Mouse (Mus musculus) forebrain, postnatal 0 days (tissue): ENCODE measurements around the gene Dtx2. TPM values are rescaled to one million over a fixed set of nuclear protein-coding genes. Genes with fewer than 3 reads are reported as not detected.
A peak's percentile ranks its signal among the peaks of the same experiment; 100 is the strongest.

Source experiments
- ATAC-seq: fragments of 200-750 bp; cut with Nextera tagmentation; 2 replicates; pipeline ENCODE4 v1.8.0; 2017; ENCODE audit warnings: mild to moderate bottlenecking, moderate library complexity
- DNase-seq: peaks from one replicate; pipeline ENCODE4 v3.0.0-alpha.2; 2015
- H3K27ac ChIP-seq: fragments of 300-500 bp; sonication (generic); 2 replicates; pipeline ENCODE4 v1.5.1; 2014; ENCODE audit warnings: low read depth, mild to moderate bottlenecking, antibody characterized with exemption, low read length, moderate library complexity, mixed read lengths
- H3K27me3 ChIP-seq: fragments of 300-500 bp; sonication (generic); 2 replicates; pipeline ENCODE4 v1.6.1; 2014; ENCODE audit warnings: mild to moderate bottlenecking, low read length, mixed read lengths; ENCODE audit not compliant: insufficient read depth
- H3K36me3 ChIP-seq: fragments of 300-500 bp; sonication (generic); 2 replicates; pipeline ENCODE4 v1.6.1; 2014; ENCODE audit warnings: mild to moderate bottlenecking, moderate library complexity; ENCODE audit not compliant: insufficient read depth
- H3K4me1 ChIP-seq: fragments of 300-500 bp; sonication (generic); 2 replicates; pipeline ENCODE4 v1.6.1; 2014; ENCODE audit warnings: antibody characterized with exemption; ENCODE audit not compliant: insufficient read depth
- H3K4me2 ChIP-seq: fragments of 300-500 bp; sonication (generic); 2 replicates; pipeline ENCODE4 v1.6.1; 2014; ENCODE audit warnings: low read depth, mild to moderate bottlenecking, moderate library complexity
- H3K4me3 ChIP-seq: fragments of 300-500 bp; sonication (generic); 2 replicates; pipeline ENCODE4 v1.5.1; 2014; ENCODE audit warnings: low read depth, low read length, mixed read lengths
- H3K9ac ChIP-seq: fragments of 300-500 bp; sonication (generic); 2 replicates; pipeline ENCODE4 v1.6.1; 2014; ENCODE audit warnings: mild to moderate bottlenecking
- H3K9me3 ChIP-seq: fragments of 300-500 bp; sonication (generic); 2 replicates; pipeline ENCODE4 v1.6.1; 2016; ENCODE audit warnings: low read length
- CTCF ChIP-seq: sonication (generic); IDR thresholded peaks from 2 replicates; pipeline ENCODE4 v1.5.1; 2016; ENCODE audit warnings: antibody characterized with exemption, control low read depth, low read depth
- WGBS: fragments of 180-500 bp; shearing (Covaris S2); extraction: QIAGEN DNeasy Blood & Tissue Kit; methylation state at CpG from one replicate; pipeline ENCODE4 v1.1.7; 2014; 5-methylcytosine and 5-hydroxymethylcytosine counted together
- polyA plus RNA-seq: library from polyadenylated mRNA; unstranded; fragments of >200 nt; fragmentation: Nextera tagmentation; extraction: Ambion mirVana; gene quantifications from 2 replicates; pipeline ENCODE4 v1.2.1, GENCODE M21; 2015
- total RNA-seq: library from RNA; depleted of rRNA; stranded (reverse); fragments of >200 nt; gene quantifications from 2 replicates; pipeline ENCODE4 v1.2.3, GENCODE M21; 2014; rRNA removed

The Dtx2 gene
- total RNA-seq = 19.5 and 25.3 TPM in 2 replicates
- 17.6 and 20.0 TPM in 2 replicates for polyA plus RNA-seq

DNA sequence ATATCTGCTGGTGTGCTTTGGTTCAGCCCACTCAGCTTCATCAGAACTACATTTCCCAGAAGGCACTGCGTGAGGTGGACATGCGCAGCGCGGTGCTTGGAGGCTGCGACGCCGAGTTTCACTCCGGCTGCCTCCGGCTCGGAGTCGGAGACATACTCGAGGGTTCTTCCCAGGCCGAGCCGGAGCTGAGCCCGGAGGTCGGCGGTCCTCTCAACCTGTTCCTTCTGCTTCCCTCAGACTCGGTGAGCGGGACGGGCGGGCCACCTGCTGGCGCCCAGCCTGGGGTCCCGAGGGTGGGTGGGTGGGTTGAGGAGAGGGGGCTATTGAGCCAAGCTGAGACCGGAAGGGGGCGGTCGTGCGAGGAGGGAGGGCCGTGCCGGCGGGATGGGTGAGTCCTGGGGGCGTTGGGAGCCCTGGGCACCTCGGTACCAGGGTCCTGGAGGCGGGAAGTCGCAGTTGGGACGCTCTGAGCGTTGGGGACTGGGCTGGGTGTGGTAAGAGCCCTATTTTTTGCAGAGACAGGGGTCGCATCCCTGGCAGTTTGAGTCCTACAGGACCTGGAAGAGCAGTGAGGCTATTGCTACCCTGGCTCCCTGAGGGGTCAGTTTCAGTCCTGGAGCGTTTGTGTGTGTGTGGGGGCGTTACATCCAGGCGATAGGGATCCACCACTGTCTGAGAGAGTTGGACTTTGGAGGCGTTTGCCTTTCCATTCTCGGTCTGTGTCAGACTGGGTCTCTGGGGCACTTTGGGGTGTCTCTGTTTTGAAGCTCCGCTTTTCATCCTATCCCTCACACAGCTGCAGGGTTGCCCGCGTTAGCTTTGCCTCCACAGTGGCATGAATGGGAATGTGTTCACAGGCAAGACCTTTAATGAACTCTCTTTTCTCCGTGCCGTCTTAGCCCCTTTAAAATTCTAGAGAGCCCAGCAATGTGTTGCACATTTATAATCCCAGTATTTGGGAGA is at the start of gene Dtx2:
Dtx2 (plus strand) TSS at position 76 of the 963 bp plus-strand sequence.
- Histone ChIP-seq H3K27ac (peak within 1 kb of the TSS; percentile 91), H3K36me3 (peaks cover 29% of the 10 kb centered on the region), H3K4me1 (0 out of 2 replicates have a peak, but pooled peaks cover 6% of the 10 kb centered on the region), H3K4me2 (peak within 1 kb of the TSS; percentile 65), H3K4me3 (peak within 1 kb of the TSS; percentile 77), H3K9ac (peak within 1 kb of the TSS; percentile 81), H3K27me3 (no peaks in the 10 kb centered on the region), H3K9me3 (no peaks in the 10 kb centered on the region)
- ATAC-seq (peak; percentile 98), DNase-seq (peak; percentile 96)
- peak; percentile 50 for TF ChIP-seq CTCF
- WGBS = 1% methylated on average over 47 of the region's 47 CpGs

DNA sequence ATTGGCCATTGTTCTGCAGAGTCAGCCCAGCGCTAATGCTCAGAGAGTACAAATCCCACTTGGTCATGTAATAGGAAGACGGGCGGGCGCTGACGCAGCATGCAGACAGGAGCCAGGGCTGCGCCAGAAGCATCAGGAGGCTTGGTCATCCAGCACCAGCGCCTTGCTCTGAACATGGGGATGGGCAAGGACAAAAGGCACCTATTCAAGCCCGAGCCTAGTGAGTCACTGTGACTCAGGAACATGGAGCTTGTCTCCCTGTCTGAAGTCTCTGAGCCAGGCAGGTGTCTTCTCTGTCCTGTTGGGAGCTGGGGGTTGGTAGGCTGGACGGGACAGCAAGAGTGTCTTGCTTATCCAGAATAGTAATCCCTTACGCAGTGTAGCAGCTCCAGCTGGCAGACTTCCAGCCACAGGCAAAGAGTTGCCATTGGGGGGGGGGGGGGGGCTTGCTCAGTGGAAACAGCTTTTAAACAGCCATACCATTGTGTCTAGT is 48.6 kb upstream of the Dtx2 start:
- no peaks in the 10 kb centered on the region for H3K9me3 ChIP-seq
- ATAC-seq (peak; percentile 25; the same call in 1 of the 2 replicates), DNase-seq (peak; percentile 55)
- H3K9ac ChIP-seq = 0 out of 2 replicates have a peak overlapping the region, but pooled peaks have one; percentile 10
- H3K4me2 ChIP-seq = peak overlapping the region; percentile 6; the same call in 1 of the 2 replicates
- H3K4me3 ChIP-seq = no peak overlapping the region
- H3K27me3 ChIP-seq = no peaks in the 10 kb centered on the region
- H3K4me1 ChIP-seq = no peaks in the 10 kb centered on the region
- no peaks in the 10 kb centered on the region for H3K36me3 ChIP-seq
- no peak for TF ChIP-seq CTCF
- 47% methylated on average over 10 of the region's 10 CpGs for whole genome bisulfite sequencing
- no peak overlapping the region for H3K27ac ChIP-seq

DNA sequence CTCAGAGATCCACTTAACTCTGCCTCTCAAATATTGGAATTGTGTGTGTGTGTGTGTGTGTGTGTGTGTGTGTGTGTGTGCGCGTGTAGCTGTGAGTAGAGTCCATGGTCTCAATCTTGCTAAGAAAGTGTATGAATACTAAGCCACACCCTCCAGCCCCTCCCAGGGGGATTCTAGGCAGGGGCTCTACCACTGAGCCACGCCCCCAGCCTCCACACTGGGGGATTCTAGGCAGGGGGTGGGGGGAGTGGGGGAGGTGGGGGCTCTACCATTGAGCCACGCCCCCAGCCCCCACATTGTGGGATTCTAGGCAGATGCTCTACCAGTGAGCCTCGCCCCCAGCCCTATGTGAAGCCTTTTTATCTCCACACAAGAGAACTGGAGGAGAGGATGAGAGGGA is 48.0 kb upstream of the Dtx2 start:
- H3K4me2 ChIP-seq = no peak overlapping the region
- no peaks in the 10 kb centered on the region for H3K36me3 ChIP-seq
- ATAC-seq = no peak
- H3K9me3 ChIP-seq = no peaks in the 10 kb centered on the region
- H3K9ac ChIP-seq = no peak overlapping the region
- no peaks in the 10 kb centered on the region for H3K27me3 ChIP-seq
- TF ChIP-seq CTCF = no peak
- H3K4me1 ChIP-seq = no peaks in the 10 kb centered on the region
- WGBS = 74% methylated on average over 5 of the region's 5 CpGs
- no peak overlapping the region for H3K4me3 ChIP-seq
- no peak overlapping the region for H3K27ac ChIP-seq
- no peak for DNase-seq

DNA sequence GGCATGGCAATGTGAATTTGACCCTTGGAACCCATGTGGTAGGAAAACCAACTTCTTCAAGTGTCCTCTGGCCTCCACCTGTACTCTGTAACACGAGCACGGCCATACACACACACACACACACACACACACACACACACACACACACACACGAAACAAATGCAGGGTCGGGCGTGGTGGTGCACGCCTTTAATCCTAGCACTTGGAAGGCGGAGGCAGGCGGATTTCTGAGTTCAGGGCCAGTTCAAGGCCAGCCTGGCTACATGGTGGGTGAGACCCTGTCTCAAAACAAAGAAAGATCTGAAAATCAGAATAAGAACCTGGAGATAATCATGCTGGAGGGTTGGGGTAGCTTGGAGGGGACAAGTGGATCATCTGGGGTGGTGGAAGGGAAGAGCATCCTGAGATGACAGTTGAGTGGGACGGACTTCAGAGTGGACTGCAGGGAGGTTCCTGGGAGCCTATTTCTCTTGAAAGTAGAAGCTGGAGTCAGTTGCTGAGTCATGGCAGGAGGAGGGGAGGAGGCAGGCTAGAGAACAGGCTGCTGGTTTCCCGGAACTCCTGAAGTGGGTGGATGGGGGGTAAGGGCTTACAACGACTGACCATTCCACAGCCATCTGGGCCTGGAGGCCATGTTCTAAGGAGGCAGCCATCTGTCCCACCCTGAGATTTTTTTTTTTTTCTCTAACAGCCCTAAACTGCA is 43.7 kb upstream of the Dtx2 start:
- H3K4me2 ChIP-seq = no peak overlapping the region
- ATAC-seq (no peak), DNase-seq (no peak)
- H3K27me3 ChIP-seq = no peaks in the 10 kb centered on the region
- no peaks in the 10 kb centered on the region for H3K4me1 ChIP-seq
- H3K36me3 ChIP-seq = no peaks in the 10 kb centered on the region
- H3K4me3 ChIP-seq = no peak overlapping the region
- WGBS = 86% methylated on average over 11 of the region's 11 CpGs
- no peak overlapping the region for H3K9ac ChIP-seq
- no peak for TF ChIP-seq CTCF
- H3K27ac ChIP-seq = no peak overlapping the region
- no peaks in the 10 kb centered on the region for H3K9me3 ChIP-seq

GRCm38 (mm10) chr5:135951660-135952059 is 42.9 kb upstream of the Dtx2 start:
- Histone ChIP-seq H3K9ac (no peak overlapping the region), H3K4me2 (no peak overlapping the region), H3K27me3 (no peaks in the 10 kb centered on the region), H3K36me3 (no peaks in the 10 kb centered on the region), H3K4me1 (0 out of 2 replicates have a peak, but pooled peaks cover under 1% of the 10 kb centered on the region), H3K27ac (no peak overlapping the region), H3K4me3 (no peak overlapping the region), H3K9me3 (no peaks in the 10 kb centered on the region)
- ATAC-seq (no peak), DNase-seq (no peak)
- no peak for TF ChIP-seq CTCF
- 90% methylated on average over 2 of the region's 2 CpGs for WGBS

- 87% methylated on average over 2 of the region's 2 CpGs for WGBS
- ATAC-seq = no peak
- TF ChIP-seq CTCF = no peak
Observed at GRCm38 (mm10) chr5:135952830-135953229, 41.8 kb upstream of the Dtx2 start.

More at GRCm38 (mm10) chr5:135952830-135953229, 41.8 kb upstream of the Dtx2 start:
- Histone ChIP-seq H3K27ac (no peak overlapping the region), H3K4me3 (no peak overlapping the region), H3K9ac (no peak overlapping the region), H3K4me2 (no peak overlapping the region), H3K27me3 (no peaks in the 10 kb centered on the region), H3K36me3 (no peaks in the 10 kb centered on the region), H3K9me3 (no peaks in the 10 kb centered on the region), H3K4me1 (0 out of 2 replicates have a peak, but pooled peaks cover 5% of the 10 kb centered on the region)
- no peak for DNase-seq
